Mouse (Mus musculus) gastrocnemius, adult 8-10 months (tissue): ENCODE results near the gene Hspa12a. TPM values are rescaled to one million over a fixed set of nuclear protein-coding genes. Genes with fewer than 3 reads are reported as not detected.

Source experiments
- DNase-seq, 2 experiments: peaks; one replicate each; pipeline ENCODE4 v3.0.0; 2022; ENCODE audit warnings: low spot score in 2 of 2
- total RNA-seq, 4 experiments: library from RNA; stranded (reverse); gene quantifications; 2 replicates each; pipeline ENCODE4 v1.2.4; 2022

Hspa12a gene
- 1 to 10 TPM; 1.7 to 4.2 (median 3.6) TPM for total RNA-seq

- peak; percentile 93 for DNase-seq
Measured at GRCm38 (mm10) chr19:58942841-58943828, at the start of gene Hspa12a, which contains the start of gene Eno4. Gene Hspa12a, minus strand, starts transcription at chr19:58943654. Gene Eno4, plus strand, starts transcription at chr19:58943425.

GRCm38 (mm10) chr19:58981571-58981970, 38.1 kb upstream of the Hspa12a start:
- no peak for DNase-seq

GRCm38 (mm10) chr19:58980056-58980440, 36.6 kb upstream of the Hspa12a start:
- DNase-seq: no peak

DNA sequence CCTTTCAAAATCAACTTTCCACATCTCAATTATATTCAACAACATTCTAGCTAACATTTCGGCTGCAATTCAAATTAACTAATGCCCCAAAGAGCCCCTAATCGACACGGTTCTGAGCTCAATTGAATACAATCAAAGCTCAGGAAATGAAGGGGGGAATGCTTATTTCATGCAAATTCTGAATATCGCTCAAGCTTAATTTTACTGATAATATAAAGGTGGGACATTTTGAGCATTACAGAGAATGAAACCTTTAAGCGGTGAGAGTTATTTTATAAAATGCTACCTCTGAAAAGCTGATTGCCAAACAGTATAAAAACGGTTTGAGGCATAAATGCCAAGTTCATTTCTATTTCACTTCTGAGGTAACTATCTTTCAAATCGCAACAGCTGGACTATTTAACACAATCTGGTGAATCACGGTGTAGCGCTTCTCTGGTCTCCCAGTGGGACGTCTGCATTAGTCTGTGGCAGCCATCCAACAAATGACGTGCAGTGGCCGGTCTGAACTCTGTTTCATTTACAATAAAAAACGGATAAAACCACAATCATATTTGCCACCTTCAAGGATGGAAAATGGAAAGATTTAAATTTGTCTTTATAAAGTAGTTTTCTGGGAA, 36.1 kb upstream of the Hspa12a start:
- DNase-seq: peak in 1 of 2 experiments; percentile 16

GRCm38 (mm10) chr19:58978401-58979171, 35.1 kb upstream of the Hspa12a start:
- DNase-seq: peak in 1 of 2 experiments; percentile 6

GRCm38 (mm10) chr19:58975216-58975863, 31.9 kb upstream of the Hspa12a start:
- no peak for DNase-seq

GRCm38 (mm10) chr19:58974126-58974525, 30.7 kb upstream of the Hspa12a start:
- no peak for DNase-seq

DNA sequence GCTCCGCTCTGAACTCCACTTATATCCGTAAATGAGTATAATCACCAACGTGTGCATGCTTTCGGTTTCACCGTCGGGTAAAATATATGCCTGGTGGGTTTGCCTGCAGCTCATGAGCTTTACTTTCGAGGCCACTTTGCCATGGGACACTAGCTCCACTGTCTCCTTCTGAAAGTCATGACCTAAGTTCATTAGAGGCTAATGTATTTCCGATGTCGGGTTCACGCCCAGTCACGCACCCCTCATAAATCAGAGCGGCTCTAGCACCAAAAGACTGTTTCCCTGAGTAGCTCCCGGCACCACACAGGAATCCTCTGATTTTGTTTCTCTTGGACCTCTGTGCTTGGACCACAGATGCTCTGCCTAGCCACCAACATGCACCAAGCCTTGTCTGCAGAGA, 27.4 kb upstream of the Hspa12a start:
- no peak for DNase-seq

DNA sequence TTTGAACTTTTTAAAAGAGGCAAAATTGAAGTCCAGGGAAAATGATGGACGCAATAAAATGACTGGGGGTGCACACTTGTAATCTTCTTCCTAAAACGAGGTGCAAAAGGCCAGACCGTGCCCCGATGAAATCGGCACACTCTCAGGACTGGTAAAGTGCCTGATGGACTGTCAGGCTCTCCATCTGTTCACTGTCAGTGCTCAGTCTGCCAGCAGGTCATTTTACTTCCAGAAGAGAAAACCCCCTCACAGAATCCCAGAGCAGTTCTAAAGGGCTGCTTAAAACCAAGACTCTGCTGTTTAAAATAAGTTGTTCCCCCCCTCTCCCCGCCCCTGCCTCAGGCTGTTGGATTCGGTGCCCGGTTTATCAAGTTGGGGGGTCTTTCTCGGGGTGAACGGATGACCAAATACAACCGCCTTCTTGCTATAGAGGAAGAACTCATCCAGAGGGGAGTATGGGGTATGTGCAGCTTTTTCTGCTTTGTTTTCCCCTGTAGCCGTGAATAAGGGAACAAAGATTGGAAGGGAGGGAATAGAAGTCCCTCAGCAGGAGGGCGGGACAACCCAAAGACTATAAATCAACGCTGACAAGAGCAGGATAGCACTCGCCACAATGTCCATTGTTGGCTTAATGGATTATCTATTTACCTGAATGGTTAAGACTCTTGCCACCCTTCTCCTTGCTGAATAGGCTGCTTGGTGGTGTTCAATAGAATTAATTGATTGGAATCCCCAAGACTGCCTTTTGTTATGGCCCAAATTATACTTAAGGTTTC, 25.5 kb upstream of the Hspa12a start:
- no peak for DNase-seq

DNA sequence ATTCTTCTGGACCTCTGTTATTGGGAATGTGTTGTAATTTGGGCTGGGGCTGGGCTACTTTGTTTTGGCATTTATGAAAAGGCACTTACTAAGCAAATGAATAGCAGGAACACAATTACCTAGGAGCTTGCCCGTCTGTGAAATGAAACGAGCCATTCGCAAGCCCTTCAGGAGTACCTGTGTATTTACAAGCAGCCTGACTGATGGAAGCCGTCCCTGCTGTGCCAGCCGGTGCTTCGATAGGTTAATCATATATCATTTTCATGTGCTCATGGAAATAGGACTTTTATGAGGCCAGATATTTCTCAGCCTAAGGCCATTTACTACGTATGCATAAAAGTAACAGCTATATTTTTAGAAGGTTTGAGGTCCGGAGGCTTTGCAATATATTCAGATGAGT, 19.6 kb upstream of the Hspa12a start:
- no peak for DNase-seq

GRCm38 (mm10) chr19:58954779-58955178, 11.3 kb upstream of the Hspa12a start:
- DNase-seq: no peak

GRCm38 (mm10) chr19:58952236-58952635, 8.8 kb upstream of the Hspa12a start:
- DNase-seq: no peak

DNA sequence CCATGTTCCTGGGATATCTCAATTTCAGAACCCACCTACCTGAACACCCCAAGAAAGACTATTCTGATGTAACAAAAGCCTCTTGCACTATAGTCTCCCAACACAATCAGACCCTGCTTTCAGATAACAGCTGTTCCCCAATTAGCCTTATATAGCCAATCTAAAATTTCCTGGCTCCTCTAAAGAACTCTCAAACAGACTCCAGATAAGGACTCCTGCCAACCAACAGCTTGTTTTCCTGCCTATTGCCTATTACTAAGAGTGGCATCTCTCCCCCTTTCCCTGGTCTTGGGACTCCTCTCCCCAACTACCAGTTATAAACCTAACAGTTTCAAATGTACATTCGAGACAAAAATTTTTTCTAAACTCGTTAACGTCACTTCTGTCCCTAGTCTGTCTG, 8.1 kb upstream of the Hspa12a start:
- DNase-seq: no peak

GRCm38 (mm10) chr19:58945959-58946358, 2.5 kb upstream of the Hspa12a start:
- DNase-seq: no peak

GRCm38 (mm10) chr19:58933062-58933461, 10.4 kb downstream of the Hspa12a start:
- no peak for DNase-seq

DNA sequence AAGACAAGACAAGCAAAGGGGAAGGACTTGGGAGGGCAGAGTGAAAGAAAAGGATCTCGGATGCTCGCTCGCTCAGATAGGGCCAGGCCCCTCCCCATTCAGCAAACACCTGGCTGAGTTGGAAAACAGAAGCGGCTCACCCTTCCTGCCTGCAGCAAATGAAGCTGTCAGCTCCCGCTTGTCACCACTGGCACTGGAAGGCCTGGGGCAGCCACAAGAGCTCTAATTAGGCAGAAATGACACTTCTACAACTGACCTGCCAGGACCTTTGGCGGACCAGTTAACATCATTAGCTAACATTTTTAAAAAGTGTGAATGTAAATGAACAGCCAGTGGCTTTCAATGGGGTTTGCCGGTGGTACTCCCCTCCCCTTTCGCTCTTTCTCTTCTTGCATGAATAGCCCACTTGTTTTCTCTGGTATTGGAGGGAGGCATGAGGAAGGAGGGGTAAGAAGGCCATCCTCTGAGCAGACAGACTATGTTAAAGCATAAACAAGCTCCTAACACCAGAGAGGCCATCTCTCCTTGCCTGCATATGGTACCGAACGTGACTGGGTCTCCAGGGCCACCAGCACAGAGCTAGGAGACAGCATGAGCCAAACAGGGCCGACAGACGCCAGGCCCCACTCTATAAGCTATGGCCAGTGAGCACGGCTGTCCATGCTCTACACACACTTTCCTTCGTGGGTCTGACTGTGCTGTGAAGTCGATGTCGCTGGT, 12.2 kb downstream of the Hspa12a start:
- DNase-seq: no peak

- DNase-seq: no peak
Measured at GRCm38 (mm10) chr19:58919148-58919547, 24.3 kb downstream of the Hspa12a start.

DNA sequence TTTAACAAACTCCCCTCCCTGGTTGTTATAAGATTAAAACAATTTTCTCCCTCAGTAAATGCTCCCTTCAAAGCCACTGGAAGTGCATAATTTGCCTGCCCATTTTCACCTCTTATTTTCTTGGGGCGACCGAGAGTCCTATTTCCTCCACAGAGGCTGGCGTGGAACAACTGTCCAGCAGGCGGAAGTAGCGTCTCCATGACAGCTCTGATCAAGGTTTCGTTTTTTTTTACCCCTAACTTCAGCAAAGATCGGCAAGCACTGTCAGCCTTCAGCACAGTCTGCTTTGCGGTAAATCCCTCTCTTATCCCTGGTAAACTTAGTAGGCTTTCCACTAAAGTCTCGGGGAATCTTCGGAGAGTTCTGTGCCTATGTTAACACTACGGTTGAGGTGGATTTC, 24.9 kb downstream of the Hspa12a start:
- DNase-seq: no peak

- DNase-seq: no peak
Measured at GRCm38 (mm10) chr19:58913301-58913700, 30.2 kb downstream of the Hspa12a start.

GRCm38 (mm10) chr19:58911386-58911785, 32.1 kb downstream of the Hspa12a start:
- peak; percentile 15 for DNase-seq
